Mouse (Mus musculus) C2C12 (cell line): ENCODE data around the gene Nrp2. TPM values are rescaled to one million over a fixed set of nuclear protein-coding genes. Genes with fewer than 3 reads are reported as not detected.

Experiments used
- H3K27me3 ChIP-seq: one replicate; pipeline ENCODE4 v1.6.1; 2011; ENCODE audit not compliant: control insufficient read depth, insufficient read depth, insufficient read length
- H3K36me3 ChIP-seq: one replicate; pipeline ENCODE4 v1.6.1; 2011; ENCODE audit not compliant: control insufficient read depth, insufficient read depth
- H3K4me3 ChIP-seq: one replicate; pipeline ENCODE4 v1.5.1; 2011; ENCODE audit warnings: mild to moderate bottlenecking, control low read depth; ENCODE audit not compliant: poor library complexity, insufficient read depth, severe bottlenecking
- H3K79me2 ChIP-seq: one replicate; pipeline ENCODE4 v1.6.1; 2011; ENCODE audit not compliant: control insufficient read depth, insufficient read depth
- H3K79me3 ChIP-seq: one replicate; pipeline ENCODE4 v1.6.1; 2011; ENCODE audit warnings: low read depth, control low read depth
- H3ac ChIP-seq: one replicate; pipeline ENCODE3; 2011; ENCODE audit warnings: low read depth; ENCODE audit not compliant: control insufficient read depth, insufficient read length
- CEBPB ChIP-seq: IDR thresholded peaks from one replicate; pipeline ENCODE4 v1.6.1; 2011; ENCODE audit warnings: low read depth, mild to moderate bottlenecking, control low read depth, moderate library complexity
- CTCF ChIP-seq: IDR thresholded peaks from one replicate; pipeline ENCODE4 v1.5.1; 2011; ENCODE audit not compliant: control insufficient read depth, insufficient read depth, insufficient read length
- FOSL1 ChIP-seq: IDR thresholded peaks from one replicate; pipeline ENCODE4 v1.8.0; 2011; ENCODE audit warnings: mild to moderate bottlenecking, low read length; ENCODE audit not compliant: poor library complexity, insufficient read depth, severe bottlenecking
- MAX ChIP-seq: IDR thresholded peaks from one replicate; pipeline ENCODE4 v1.6.1; 2011; ENCODE audit warnings: mild to moderate bottlenecking, control low read depth
- MYOD1 ChIP-seq: IDR thresholded peaks from one replicate; pipeline ENCODE4 v1.6.1; 2011; ENCODE audit warnings: low read depth; ENCODE audit not compliant: control insufficient read depth, insufficient read length
- MYOG ChIP-seq: IDR thresholded peaks from one replicate; pipeline ENCODE4 v1.6.1; 2011; ENCODE audit not compliant: control insufficient read depth, insufficient read length; ENCODE audit errors: extremely low read depth
- USF1 ChIP-seq: IDR thresholded peaks from one replicate; pipeline ENCODE4 v1.6.1; 2011; ENCODE audit warnings: low read depth, mild to moderate bottlenecking, control low read depth, moderate library complexity
- polyA plus RNA-seq: library from polyadenylated mRNA; unstranded; fragments of >200 nt; fragmentation: generic; extraction: Trizol; gene quantifications from one replicate; pipeline ENCODE4 v1.2.1, GENCODE M21; 2012; ENCODE audit warnings: missing spikeins

Gene Nrp2
- polyA plus RNA-seq, 1 experiment: 16.8 TPM

DNA sequence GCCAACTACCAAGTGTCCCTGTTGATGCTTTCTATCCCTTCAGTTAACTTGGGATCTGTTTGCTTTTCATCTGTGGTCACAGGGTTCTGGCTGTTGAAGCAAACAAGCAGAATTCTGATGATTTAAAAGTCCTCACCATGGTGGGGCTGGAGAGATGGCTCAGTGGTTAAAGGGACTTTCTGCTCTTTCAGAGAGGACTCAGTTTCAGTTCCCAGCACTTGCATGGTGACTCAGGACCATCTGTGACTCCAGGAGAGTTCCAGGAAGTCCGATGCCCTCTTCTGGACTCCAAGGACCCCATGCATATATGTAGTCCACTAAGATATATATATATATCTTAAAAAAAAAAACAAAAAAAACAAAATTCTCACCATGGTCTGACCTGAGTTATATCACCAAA, 11.9 kb downstream of the Nrp2 start:
- peaks cover 22% of the 10 kb centered on the region for H3K36me3 ChIP-seq
- TF ChIP-seq CTCF: no peak
- H3ac ChIP-seq: no peak overlapping the region
- no peak overlapping the region for H3K4me3 ChIP-seq
- H3K27me3 ChIP-seq: no peaks in the 10 kb centered on the region
- H3K79me2 ChIP-seq: peaks cover 89% of the 10 kb centered on the region
- H3K79me3 ChIP-seq: peaks cover 65% of the 10 kb centered on the region

DNA sequence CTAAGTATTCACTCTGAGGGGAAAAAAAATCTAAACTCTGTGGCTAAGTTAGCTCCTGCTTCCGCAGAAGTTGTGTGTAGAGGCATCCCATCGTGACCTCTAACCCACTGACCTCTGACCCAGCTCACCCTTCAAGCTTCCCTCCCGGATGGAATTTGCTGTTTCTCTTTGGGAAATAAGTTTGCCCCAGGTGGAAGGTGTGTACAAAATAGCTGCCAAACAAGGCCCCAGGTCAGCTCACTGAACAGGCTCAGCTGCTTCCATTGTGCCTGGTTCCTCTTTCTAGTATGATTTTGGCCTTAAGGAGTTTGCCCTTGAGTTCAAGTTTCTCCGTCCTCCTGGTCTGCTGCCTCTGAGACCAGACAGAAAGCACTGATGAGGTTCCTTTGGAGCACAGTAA, 12.6 kb downstream of the Nrp2 start:
- no peak for TF ChIP-seq USF1
- TF ChIP-seq CEBPB: no peak
- no peak for TF ChIP-seq FOSL1
- no peak for TF ChIP-seq MYOD1
- TF ChIP-seq CTCF: no peak
- no peak for TF ChIP-seq MYOG
- TF ChIP-seq MAX: no peak
- Histone ChIP-seq H3K4me3 (no peak overlapping the region), H3K79me2 (peaks cover 84% of the 10 kb centered on the region), H3K27me3 (no peaks in the 10 kb centered on the region), H3ac (no peak overlapping the region), H3K79me3 (peaks cover 58% of the 10 kb centered on the region), H3K36me3 (peaks cover 21% of the 10 kb centered on the region)

GRCm38 (mm10) chr1:62716836-62717478, 13.9 kb downstream of the Nrp2 start:
- Histone ChIP-seq H3K79me2 (peaks cover 75% of the 10 kb centered on the region), H3K27me3 (no peaks in the 10 kb centered on the region), H3K36me3 (peaks cover 21% of the 10 kb centered on the region), H3K79me3 (peaks cover 47% of the 10 kb centered on the region), H3ac (no peak overlapping the region), H3K4me3 (no peak overlapping the region)
- no peak for TF ChIP-seq MYOG
- TF ChIP-seq FOSL1: no peak
- no peak for TF ChIP-seq MYOD1
- no peak for TF ChIP-seq CTCF
- no peak for TF ChIP-seq MAX
- no peak for TF ChIP-seq USF1
- TF ChIP-seq CEBPB: no peak

DNA sequence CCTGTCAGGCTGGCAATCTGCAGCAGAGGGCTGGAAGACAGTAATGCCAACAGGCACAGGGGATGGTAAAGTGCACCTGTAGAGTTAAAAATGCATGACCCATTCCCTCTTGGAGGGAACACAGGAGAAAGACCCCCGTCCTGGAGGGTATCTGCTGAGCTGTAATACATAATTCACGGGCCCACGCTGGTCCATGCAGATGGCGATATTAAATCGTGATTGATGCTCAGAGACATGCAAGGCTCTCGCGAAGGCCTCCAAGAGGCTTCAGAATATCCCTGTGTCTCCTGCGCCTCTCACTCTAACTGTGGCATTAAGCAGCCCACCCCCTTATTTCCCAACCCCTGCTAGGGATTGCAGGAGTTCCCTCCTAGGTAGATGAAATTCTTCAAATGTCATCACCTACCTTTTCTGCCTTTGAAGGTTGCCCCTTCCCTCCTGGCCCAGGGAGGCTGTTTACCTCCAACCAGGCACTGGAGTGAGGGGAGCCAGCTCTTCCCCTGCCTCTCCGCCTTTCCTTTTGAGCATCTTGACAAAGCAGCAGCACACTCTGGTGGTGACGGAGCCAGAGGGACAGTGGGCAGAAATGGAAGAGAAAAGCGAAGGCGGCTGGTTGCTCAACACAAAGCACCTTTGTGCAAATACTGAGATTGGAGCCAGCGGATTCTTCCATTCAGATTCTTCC, 14.6 kb downstream of the Nrp2 start:
- Histone ChIP-seq H3ac (no peak overlapping the region), H3K27me3 (no peaks in the 10 kb centered on the region), H3K4me3 (no peak overlapping the region), H3K36me3 (peaks cover 27% of the 10 kb centered on the region), H3K79me3 (peaks cover 44% of the 10 kb centered on the region), H3K79me2 (peaks cover 71% of the 10 kb centered on the region)
- no peak for TF ChIP-seq FOSL1
- peak; percentile 79 for TF ChIP-seq CEBPB
- TF ChIP-seq MYOD1: no peak
- no peak for TF ChIP-seq MYOG
- no peak for TF ChIP-seq MAX
- TF ChIP-seq USF1: no peak
- TF ChIP-seq CTCF: no peak

GRCm38 (mm10) chr1:62718237-62718571, 15.1 kb downstream of the Nrp2 start:
- H3K36me3 ChIP-seq: peaks cover 32% of the 10 kb centered on the region
- peaks cover 45% of the 10 kb centered on the region for H3K79me3 ChIP-seq
- H3K4me3 ChIP-seq: no peak overlapping the region
- TF ChIP-seq CTCF: no peak
- no peak for TF ChIP-seq USF1
- TF ChIP-seq CEBPB: no peak
- no peak for TF ChIP-seq MYOD1
- no peak for TF ChIP-seq MAX
- no peak for TF ChIP-seq MYOG
- TF ChIP-seq FOSL1: no peak
- peaks cover 76% of the 10 kb centered on the region for H3K79me2 ChIP-seq
- no peak overlapping the region for H3ac ChIP-seq
- H3K27me3 ChIP-seq: no peaks in the 10 kb centered on the region

DNA sequence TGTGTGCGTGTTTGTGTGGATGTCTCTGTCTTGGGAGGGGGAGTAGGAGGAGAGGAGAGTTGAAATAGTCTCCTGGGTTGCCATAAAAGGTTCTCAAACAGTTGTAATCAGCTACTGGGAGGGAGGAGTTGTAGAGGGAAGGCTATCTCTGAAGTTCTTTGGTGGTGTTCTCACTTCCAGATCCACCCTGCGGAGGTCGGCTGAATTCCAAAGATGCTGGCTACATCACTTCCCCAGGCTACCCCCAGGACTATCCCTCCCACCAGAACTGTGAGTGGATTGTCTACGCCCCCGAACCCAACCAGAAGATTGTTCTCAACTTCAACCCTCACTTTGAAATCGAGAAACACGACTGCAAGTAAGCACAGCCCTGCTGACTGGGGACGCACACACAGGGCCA, 15.7 kb downstream of the Nrp2 start:
- no peak overlapping the region for H3ac ChIP-seq
- H3K36me3 ChIP-seq: peaks cover 37% of the 10 kb centered on the region
- peaks cover 77% of the 10 kb centered on the region for H3K79me2 ChIP-seq
- H3K4me3 ChIP-seq: no peak overlapping the region
- H3K79me3 ChIP-seq: peaks cover 44% of the 10 kb centered on the region
- no peaks in the 10 kb centered on the region for H3K27me3 ChIP-seq
- TF ChIP-seq CTCF (no peak), USF1 (no peak), MYOG (no peak), MYOD1 (no peak), MAX (no peak), CEBPB (no peak)
